Mouse (Mus musculus): ENCODE results near the gene Cep295nl.

GRCm38 (mm10) chr11:118369251-118369650 is 27.0 kb upstream of the Cep295nl start:
- no peak for TF ChIP-seq CTCF (IDR thresholded peaks at IDR 0.05; ENCODE audit: control insufficient read depth, insufficient read depth, low read length)
- TF ChIP-seq POLR2A (IDR thresholded peaks at IDR 0.05; ENCODE audit: borderline replicate concordance, control insufficient read depth, low read depth, low read length) = no peak

All from bone marrow, adult 2 months (tissue).